9 mouse cellular contexts compared by ENCODE assay signal in the genomic region with DNA sequence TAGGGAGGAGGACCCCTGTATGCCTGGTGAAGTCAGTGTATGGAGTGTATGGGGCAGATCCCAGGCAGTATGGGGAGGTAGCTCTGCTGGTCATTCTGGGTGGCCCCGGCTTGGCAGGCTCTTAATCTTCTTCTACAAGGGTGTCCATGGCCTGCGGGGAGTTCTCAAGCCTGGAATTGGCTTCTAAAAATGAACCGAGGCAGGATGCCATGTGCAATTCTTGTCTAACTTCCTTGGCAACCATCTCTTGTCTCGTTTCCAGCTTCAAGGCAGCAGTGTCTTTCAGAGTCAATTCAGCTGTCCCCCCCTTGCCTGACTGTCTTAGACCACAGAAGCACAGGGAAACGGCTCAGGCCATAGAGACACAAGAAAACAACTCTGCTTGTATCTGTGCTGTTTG. TPM values are rescaled to one million over a fixed set of nuclear protein-coding genes. Genes with fewer than 3 reads are reported as not detected.
DNase-seq lines count a peak whose midpoint lies in the region; ATAC-seq and TF ChIP-seq lines count a peak whose summit lies in the region.
"Had no signal": no experiment of that assay in that cellular context is flagged by ENCODE, and none has a peak within 500 bp of the region (broad histone marks: within the 10 kb centered on the region; RNA-seq: fewer than 3 reads in every experiment).

No protein-coding gene starts in this region.

- H3K9me3 ChIP-seq in hindbrain, postnatal 0 days (ENCODE audit: low read length), result no peaks in the 10 kb centered on the region
- H3K9me3 ChIP-seq: limb, embryonic 13.5 days had no signal

- WGBS in hindbrain, postnatal 0 days, result 17% methylated on average over 5 of the region's 5 CpGs

- H3K27me3 ChIP-seq in hindbrain, postnatal 0 days (ENCODE audit: insufficient read depth, low read length), result no peaks in the 10 kb centered on the region
- H3K27me3 ChIP-seq: limb, embryonic 13.5 days had no signal

- no peaks in the 10 kb centered on the region for H3K36me3 ChIP-seq in hindbrain, postnatal 0 days (ENCODE audit: insufficient read depth, low read length)
- H3K36me3 ChIP-seq: limb, embryonic 13.5 days had no signal

- ATAC-seq in hindbrain, postnatal 0 days, result peak; percentile 82
- ATAC-seq in inflammation-experienced regulatory T-cells, adult 6 months, result no peak

- H3K27ac ChIP-seq in hindbrain, postnatal 0 days, result peak overlapping the region; percentile 68; the same call in 1 of the 2 replicates
- H3K27ac ChIP-seq: limb, embryonic 13.5 days had no signal

- no peak overlapping the region for H3K4me3 ChIP-seq in hindbrain, postnatal 0 days (ENCODE audit: low read length)
- H3K4me3 ChIP-seq: limb, embryonic 13.5 days had no signal

- no peak overlapping the region for H3K4me2 ChIP-seq in hindbrain, postnatal 0 days (ENCODE audit: low read depth, low read length)
- H3K4me2 ChIP-seq: limb, embryonic 13.5 days had no signal

- DNase-seq in adrenal gland, postnatal 10 days, result peak; percentile 24
- no peak for DNase-seq in adrenal gland, adult (ENCODE audit: inconsistent age in 2 of 2, low spot score in 1 of 2)
- DNase-seq in urinary bladder, postnatal 14 days (ENCODE audit: low spot score), result peak; percentile 24
- no peak for DNase-seq in urinary bladder, postnatal 25 days (ENCODE audit: low spot score)
- peak; percentile 88 for DNase-seq in hindbrain, postnatal 0 days (ENCODE audit: low spot score)
- peak; percentile 46 for DNase-seq in right cerebral cortex, postnatal 4 days
- no peak for DNase-seq in thymus, postnatal 4 days

- H3K4me1 ChIP-seq in hindbrain, postnatal 0 days (ENCODE audit: insufficient read depth, low read length), result peaks cover 29% of the 10 kb centered on the region
- H3K4me1 ChIP-seq: limb, embryonic 13.5 days had no signal

- no peak overlapping the region for H3K9ac ChIP-seq in hindbrain, postnatal 0 days (replicated peaks; ENCODE audit: low read length)
- H3K9ac ChIP-seq: limb, embryonic 13.5 days had no signal

- no peak for TF ChIP-seq CTCF in hindbrain, postnatal 0 days (IDR thresholded peaks at IDR 0.05; ENCODE audit: low read depth)

RNA-seq across cellular contexts. Expression of gene Ppp1r14c, which starts 28.3 kb away (rescaled TPM):
- total RNA-seq in adrenal gland, postnatal 10 days (2021), result 10 to 100 TPM; 10.2 to 11.7 TPM
- 73.1 and 83.1 TPM in 2 replicates for total RNA-seq in hindbrain, postnatal 0 days (2014; rRNA removed)
- polyA plus RNA-seq in hindbrain, postnatal 0 days (2015; fragmentation: Nextera tagmentation; extraction: Ambion mirVana), result 93.7 and 101 TPM in 2 replicates
- under 1 TPM; 0.21 to 0.70 (median 0.37) TPM for polyA plus RNA-seq in inflammation-experienced regulatory T-cells, adult 6 months (2017; shearing (Covaris generic))

Comparison
In these comparisons a context has a peak if more than half of its experiments do, and no peak if none do; other contexts are left out.
1. DNase-seq: peak in adrenal gland, postnatal 10 days (single experiment), urinary bladder, postnatal 14 days (single experiment), hindbrain, postnatal 0 days (single experiment) and right cerebral cortex, postnatal 4 days (single experiment); none in adrenal gland, adult (0 of 2), urinary bladder, postnatal 25 days (single experiment) and thymus, postnatal 4 days (single experiment).